Comparison of ENCODE assay signal across 8 mouse cellular contexts in genomic region chr17:47833029-47833627, GRCm38 (mm10). TPM values are rescaled to one million over a fixed set of nuclear protein-coding genes. Genes with fewer than 3 reads are reported as not detected.
DNase-seq lines count a peak whose midpoint lies in the region; ATAC-seq and TF ChIP-seq lines count a peak whose summit lies in the region.

No protein-coding gene starts in this region.

- no peak for TF ChIP-seq POLR2A in olfactory bulb, adult 2 months (IDR thresholded peaks at IDR 0.05; ENCODE audit: insufficient read depth, low read depth, low read length)

- H3K4me3 ChIP-seq in forebrain, embryonic 15.5 days = peak overlapping the region; percentile 65
- peak overlapping the region; percentile 53 for H3K4me3 ChIP-seq in hindbrain, postnatal 0 days (ENCODE audit: low read length)
- peak overlapping the region; percentile 48 for H3K4me3 ChIP-seq in liver, postnatal 0 days (ENCODE audit: low read depth, low read length)
- H3K4me3 ChIP-seq in olfactory bulb, adult 2 months (ENCODE audit: insufficient read depth, low read depth, low read length) = peak overlapping the region; percentile 36

- H3K27me3 ChIP-seq in forebrain, embryonic 15.5 days = peaks cover 40% of the 10 kb centered on the region
- peaks cover 22% of the 10 kb centered on the region; the same call in 1 of the 2 replicates for H3K27me3 ChIP-seq in hindbrain, postnatal 0 days (ENCODE audit: insufficient read depth, low read length)
- H3K27me3 ChIP-seq in liver, postnatal 0 days (ENCODE audit: insufficient read depth, low read length) = peaks cover 28% of the 10 kb centered on the region

- DNase-seq in 3T3-L1 (ENCODE audit: low read depth, low spot score) (peak; percentile 4), R1 (ENCODE audit: low read depth, low spot score) (peak; percentile 73)
- DNase-seq in hindbrain, postnatal 0 days (ENCODE audit: low spot score) = peak; percentile 51
- DNase-seq in liver, postnatal 0 days = peak; percentile 44
- DNase-seq in cerebellum, postnatal 4 days (ENCODE audit: low spot score in 2 of 2) = no peak
- no peak for DNase-seq in frontal cortex, postnatal 10 days (ENCODE audit: low spot score in 2 of 2)

- WGBS in forebrain, embryonic 15.5 days = under 1% methylated on average over 42 of the region's 45 CpGs
- WGBS in hindbrain, postnatal 0 days = under 1% methylated on average over 36 of the region's 45 CpGs
- 1% methylated on average over 32 of the region's 45 CpGs for WGBS in liver, postnatal 0 days (ENCODE audit: insufficient replicate concordance)
- under 1% methylated on average over 42 of the region's 45 CpGs for WGBS in olfactory bulb, adult 2 months

- H3K4me1 ChIP-seq in forebrain, embryonic 15.5 days = peaks cover 29% of the 10 kb centered on the region
- 0 out of 2 replicates have a peak, but pooled peaks cover 3% of the 10 kb centered on the region for H3K4me1 ChIP-seq in hindbrain, postnatal 0 days (ENCODE audit: insufficient read depth, low read length)
- peaks cover 9% of the 10 kb centered on the region for H3K4me1 ChIP-seq in liver, postnatal 0 days (ENCODE audit: insufficient read depth)
- H3K4me1 ChIP-seq in olfactory bulb, adult 2 months (ENCODE audit: control insufficient read depth, insufficient read depth, low read length) = peaks cover 21% of the 10 kb centered on the region

- H3K9ac ChIP-seq in forebrain, embryonic 15.5 days (replicated peaks) = peak overlapping the region; percentile 63
- H3K9ac ChIP-seq in hindbrain, postnatal 0 days (replicated peaks; ENCODE audit: low read length) = peak overlapping the region; percentile 44
- peak overlapping the region; percentile 58 for H3K9ac ChIP-seq in liver, postnatal 0 days (replicated peaks)

- H3K27ac ChIP-seq in forebrain, embryonic 15.5 days (replicated peaks) = no peak overlapping the region
- H3K27ac ChIP-seq in hindbrain, postnatal 0 days = no peak overlapping the region
- 0 out of 2 replicates have a peak overlapping the region, but pooled peaks have one; percentile 8 for H3K27ac ChIP-seq in liver, postnatal 0 days (ENCODE audit: low read depth)
- no peak overlapping the region for H3K27ac ChIP-seq in olfactory bulb, adult 2 months (ENCODE audit: insufficient read depth, low read depth, low read length)

- peak; percentile 48 for ATAC-seq in forebrain, embryonic 15.5 days (replicated peaks)
- ATAC-seq in hindbrain, postnatal 0 days = peak; percentile 27; the same call in 1 of the 2 replicates
- peak; percentile 29; the same call in 1 of the 2 replicates for ATAC-seq in liver, postnatal 0 days

- H3K4me2 ChIP-seq in forebrain, embryonic 15.5 days (replicated peaks) = peak overlapping the region; percentile 96
- H3K4me2 ChIP-seq in hindbrain, postnatal 0 days (ENCODE audit: low read depth, low read length) = peak overlapping the region; percentile 100
- H3K4me2 ChIP-seq in liver, postnatal 0 days (ENCODE audit: low read depth, low read length) = peak overlapping the region; percentile 82

- H3K9me3 ChIP-seq in forebrain, embryonic 15.5 days = no peaks in the 10 kb centered on the region
- H3K9me3 ChIP-seq in hindbrain, postnatal 0 days (ENCODE audit: low read length) = no peaks in the 10 kb centered on the region
- H3K9me3 ChIP-seq in liver, postnatal 0 days (ENCODE audit: low read length) = no peaks in the 10 kb centered on the region

- no peak for TF ChIP-seq CTCF in hindbrain, postnatal 0 days (IDR thresholded peaks at IDR 0.05; ENCODE audit: low read depth)
- no peak for TF ChIP-seq CTCF in liver, postnatal 0 days (IDR thresholded peaks at IDR 0.05; ENCODE audit: low read depth)
- TF ChIP-seq CTCF in olfactory bulb, adult 2 months (IDR thresholded peaks at IDR 0.05; ENCODE audit: insufficient read depth, low read depth, low read length) = no peak

- TF ChIP-seq EP300 in liver, postnatal 0 days (IDR thresholded peaks at IDR 0.05; ENCODE audit: low read depth) = no peak

- no peaks in the 10 kb centered on the region for H3K36me3 ChIP-seq in forebrain, embryonic 15.5 days
- no peaks in the 10 kb centered on the region for H3K36me3 ChIP-seq in hindbrain, postnatal 0 days (ENCODE audit: insufficient read depth, low read length)
- no peaks in the 10 kb centered on the region for H3K36me3 ChIP-seq in liver, postnatal 0 days (replicated peaks; ENCODE audit: insufficient read depth, low read length)

RNA-seq across cellular contexts. Expression of gene Mdfi, which starts 1.4 kb away (rescaled TPM):
- 2.5 and 2.7 TPM in 2 replicates for polyA plus RNA-seq in forebrain, embryonic 15.5 days (2015; fragmentation: Nextera tagmentation; extraction: Ambion mirVana)
- 14.7 and 38.7 TPM in 2 replicates for total RNA-seq in hindbrain, postnatal 0 days (2014; rRNA removed)
- polyA plus RNA-seq in hindbrain, postnatal 0 days (2015; fragmentation: Nextera tagmentation; extraction: Ambion mirVana) = 2.6 TPM in 2 replicates
- polyA plus RNA-seq in liver, postnatal 0 days (2015; fragmentation: Nextera tagmentation; extraction: Ambion mirVana) = 0.82 TPM in 2 replicates
- not detected in 2 replicates for polyA plus RNA-seq in olfactory bulb, adult 2 months (2012; ENCODE audit: insufficient read depth, insufficient read length, low replicate concordance, missing spikeins)

Comparison
In these comparisons a context has a peak if more than half of its experiments do, and no peak if none do; other contexts are left out.
1. DNase-seq: peak in 3T3-L1 (single experiment), R1 (single experiment), hindbrain, postnatal 0 days (single experiment) and liver, postnatal 0 days (single experiment); none in cerebellum, postnatal 4 days (0 of 2) and frontal cortex, postnatal 10 days (0 of 2).
2. Peak in every context shown above with its lines, with median percentiles within 50 percentile points of each other: ATAC-seq, H3K4me2 ChIP-seq, H3K4me3 ChIP-seq and H3K9ac ChIP-seq.